Mouse (Mus musculus) limb, embryonic 10.5 days (tissue): ENCODE data around the gene Mmp27. TPM values are rescaled to one million over a fixed set of nuclear protein-coding genes. Genes with fewer than 3 reads are reported as not detected.
A peak's percentile ranks its signal among the peaks of the same experiment; 100 is the strongest.

Experiments
- DNase-seq: peaks from one replicate; pipeline ENCODE4 v3.0.0-alpha.2; 2017; ENCODE audit warnings: low spot score
- H3K27ac ChIP-seq: fragments of 300-500 bp; sonication (generic); 2 replicates; pipeline ENCODE4 v1.5.1; 2016; ENCODE audit warnings: mild to moderate bottlenecking
- H3K27me3 ChIP-seq: fragments of 300-500 bp; sonication (generic); 2 replicates; pipeline ENCODE4 v1.6.1; 2016; ENCODE audit warnings: low read depth, mild to moderate bottlenecking; ENCODE audit not compliant: poor library complexity, severe bottlenecking
- H3K36me3 ChIP-seq: fragments of 300-500 bp; sonication (generic); 2 replicates; pipeline ENCODE4 v1.6.1; 2016; ENCODE audit warnings: mild to moderate bottlenecking, moderate library complexity
- H3K4me1 ChIP-seq: fragments of 300-500 bp; sonication (generic); 2 replicates; pipeline ENCODE4 v1.6.1; 2016
- H3K4me3 ChIP-seq: fragments of 300-500 bp; sonication (generic); 2 replicates; pipeline ENCODE4 v1.5.1; 2016; ENCODE audit warnings: mild to moderate bottlenecking, moderate library complexity
- H3K9me3 ChIP-seq: fragments of 300-500 bp; sonication (generic); replicated peaks from 2 replicates; pipeline ENCODE4 v1.6.1; 2016; ENCODE audit warnings: mild to moderate bottlenecking
- WGBS: fragments of 180-500 bp; shearing (Covaris S2); methylation state at CpG from one replicate; pipeline ENCODE4 v1.1.7; 2016; 5-methylcytosine and 5-hydroxymethylcytosine counted together
- polyA plus RNA-seq: library from polyadenylated mRNA; unstranded; fragments of >200 nt; fragmentation: Nextera tagmentation; extraction: Ambion mirVana; gene quantifications from 2 replicates; pipeline ENCODE4 v1.2.1, GENCODE M21; 2016

Gene Mmp27
- polyA plus RNA-seq, 1 experiment from 2014 or later: not detected

- 94% methylated on average over 1 of the region's 1 CpGs for WGBS
- Histone ChIP-seq H3K4me1 (no peaks in the 10 kb centered on the region), H3K27ac (no peak overlapping the region), H3K36me3 (no peaks in the 10 kb centered on the region), H3K4me3 (no peak overlapping the region), H3K27me3 (no peaks in the 10 kb centered on the region), H3K9me3 (no peaks in the 10 kb centered on the region)
- no peak for DNase-seq
Measured at GRCm38 (mm10) chr9:7570485-7570884, 711 bp upstream of the Mmp27 start.

- no peaks in the 10 kb centered on the region for H3K9me3 ChIP-seq
- no peaks in the 10 kb centered on the region for H3K4me1 ChIP-seq
- 94% methylated on average over 7 of the region's 7 CpGs for WGBS
- no peak overlapping the region for H3K27ac ChIP-seq
- no peak overlapping the region for H3K4me3 ChIP-seq
- no peaks in the 10 kb centered on the region for H3K27me3 ChIP-seq
- no peaks in the 10 kb centered on the region for H3K36me3 ChIP-seq
- DNase-seq: no peak
Measured at GRCm38 (mm10) chr9:7572188-7572587, 992 bp downstream of the Mmp27 start.

DNA sequence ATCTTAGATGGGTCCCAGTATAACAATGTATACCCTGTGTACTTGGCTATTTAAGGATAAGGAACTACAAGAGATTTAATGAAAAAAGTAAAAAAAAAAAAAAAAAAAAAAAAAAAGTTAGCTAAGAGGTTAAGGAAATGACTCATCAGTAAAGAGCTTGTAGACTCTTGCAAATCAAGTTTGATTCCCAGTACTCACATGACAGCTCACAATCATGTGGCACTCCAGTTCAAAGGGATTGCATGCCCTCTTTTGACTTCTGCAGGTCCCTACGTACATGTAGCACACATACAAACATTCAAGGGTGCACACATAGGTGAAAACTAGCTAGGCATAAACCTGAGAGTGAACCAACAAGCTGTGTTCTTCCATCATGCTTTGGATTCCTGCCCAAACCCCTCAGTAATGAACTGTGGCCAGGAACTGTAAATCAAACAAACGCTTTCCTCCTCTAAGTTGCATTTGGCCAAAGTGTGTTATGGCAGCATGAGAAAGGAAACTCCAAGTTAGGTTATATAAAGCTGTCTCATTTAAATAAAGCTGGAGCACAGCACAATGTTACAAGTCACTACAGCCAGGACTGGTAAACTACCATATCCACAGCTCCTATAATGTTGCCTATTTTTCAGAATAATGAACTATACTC is 1.6 kb downstream of the Mmp27 start:
- no peak overlapping the region for H3K27ac ChIP-seq
- H3K27me3 ChIP-seq: no peaks in the 10 kb centered on the region
- no peak overlapping the region for H3K4me3 ChIP-seq
- 82% methylated on average over 2 of the region's 2 CpGs for WGBS
- H3K36me3 ChIP-seq: no peaks in the 10 kb centered on the region
- H3K9me3 ChIP-seq: no peaks in the 10 kb centered on the region
- no peak for DNase-seq
- no peaks in the 10 kb centered on the region for H3K4me1 ChIP-seq

- Histone ChIP-seq H3K9me3 (no peaks in the 10 kb centered on the region), H3K36me3 (no peaks in the 10 kb centered on the region), H3K4me1 (no peaks in the 10 kb centered on the region), H3K27me3 (no peaks in the 10 kb centered on the region), H3K27ac (no peak overlapping the region), H3K4me3 (no peak overlapping the region)
- DNase-seq: no peak
- 73% methylated on average over 3 of the region's 3 CpGs for WGBS
Measured at GRCm38 (mm10) chr9:7575526-7575925, 4.3 kb downstream of the Mmp27 start.

- 91% methylated on average over 2 of the region's 2 CpGs for WGBS
- H3K36me3 ChIP-seq: no peaks in the 10 kb centered on the region
- no peaks in the 10 kb centered on the region for H3K9me3 ChIP-seq
- no peak overlapping the region for H3K4me3 ChIP-seq
- H3K27me3 ChIP-seq: no peaks in the 10 kb centered on the region
- H3K27ac ChIP-seq: no peak overlapping the region
- DNase-seq: no peak
- H3K4me1 ChIP-seq: no peaks in the 10 kb centered on the region
Measured at GRCm38 (mm10) chr9:7577371-7577770, 6.2 kb downstream of the Mmp27 start.

DNA sequence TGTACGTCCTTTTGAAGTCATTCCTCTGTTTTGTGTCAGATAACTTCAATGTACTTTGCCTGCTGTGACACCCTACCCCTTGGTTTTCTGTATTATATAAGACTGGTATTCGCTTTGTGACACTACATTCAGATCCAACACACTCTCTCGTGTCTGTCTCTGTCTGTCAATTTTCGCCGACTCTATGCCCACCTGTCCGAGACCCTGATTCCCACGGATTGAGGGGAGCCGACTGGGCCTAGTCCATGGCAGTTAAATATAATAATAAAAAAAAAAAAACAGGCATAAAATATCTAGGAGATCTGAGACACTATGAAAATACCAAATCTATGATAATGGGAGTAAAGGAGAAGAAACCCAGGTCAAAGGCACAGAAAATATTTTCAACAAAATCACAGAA is 18.9 kb downstream of the Mmp27 start:
- H3K9me3 ChIP-seq: no peaks in the 10 kb centered on the region
- 70% methylated on average over 8 of the region's 8 CpGs for WGBS
- no peaks in the 10 kb centered on the region for H3K36me3 ChIP-seq
- DNase-seq: no peak
- no peaks in the 10 kb centered on the region for H3K4me1 ChIP-seq
- no peak overlapping the region for H3K4me3 ChIP-seq
- H3K27me3 ChIP-seq: no peaks in the 10 kb centered on the region
- H3K27ac ChIP-seq: no peak overlapping the region

- H3K9me3 ChIP-seq: no peaks in the 10 kb centered on the region
- H3K27me3 ChIP-seq: no peaks in the 10 kb centered on the region
- H3K36me3 ChIP-seq: no peaks in the 10 kb centered on the region
- no peak overlapping the region for H3K27ac ChIP-seq
- H3K4me1 ChIP-seq: no peaks in the 10 kb centered on the region
- 92% methylated on average over 3 of the region's 3 CpGs for WGBS
- DNase-seq: no peak
- H3K4me3 ChIP-seq: no peak overlapping the region
Measured at GRCm38 (mm10) chr9:7593272-7593812, 22.1 kb downstream of the Mmp27 start.

- WGBS: 27% methylated on average over 6 of the region's 6 CpGs
- no peaks in the 10 kb centered on the region for H3K36me3 ChIP-seq
- H3K27ac ChIP-seq: no peak overlapping the region
- H3K27me3 ChIP-seq: no peaks in the 10 kb centered on the region
- DNase-seq: peak; percentile 76
- H3K9me3 ChIP-seq: no peaks in the 10 kb centered on the region
- H3K4me3 ChIP-seq: peak overlapping the region; percentile 11; the same call in 1 of the 2 replicates
- H3K4me1 ChIP-seq: no peaks in the 10 kb centered on the region
Measured at GRCm38 (mm10) chr9:7594816-7595540, 23.8 kb downstream of the Mmp27 start.

GRCm38 (mm10) chr9:7602982-7603742 is 32.0 kb downstream of the Mmp27 start:
- WGBS: 6% methylated on average over 3 of the region's 3 CpGs

DNA sequence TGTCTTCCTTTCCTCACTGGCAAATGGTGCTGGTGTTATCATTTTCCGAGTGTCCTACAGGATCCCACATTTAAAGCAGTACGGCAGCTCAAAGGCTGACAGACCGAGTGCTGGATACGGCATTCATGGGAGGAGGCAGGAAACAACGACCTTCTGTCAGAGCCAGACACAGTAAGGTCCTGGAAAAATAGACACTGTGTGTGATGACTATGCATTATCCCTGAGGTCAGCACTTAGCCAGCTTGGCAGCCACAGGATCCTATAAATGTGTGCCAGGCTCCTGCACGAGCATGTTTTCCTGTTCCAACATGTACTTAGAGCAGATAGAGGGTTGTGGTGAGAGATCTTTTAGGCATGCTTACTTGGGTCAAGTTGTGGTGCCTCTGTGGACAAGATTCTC is 32.8 kb downstream of the Mmp27 start:
- no peak for DNase-seq
- Histone ChIP-seq H3K9me3 (no peaks in the 10 kb centered on the region), H3K4me3 (no peak overlapping the region), H3K36me3 (no peaks in the 10 kb centered on the region), H3K27me3 (no peaks in the 10 kb centered on the region), H3K4me1 (no peaks in the 10 kb centered on the region), H3K27ac (no peak overlapping the region)
- WGBS: 85% methylated on average over 6 of the region's 6 CpGs

More at GRCm38 (mm10) chr9:7602982-7603742, 32.0 kb downstream of the Mmp27 start:
- no peaks in the 10 kb centered on the region for H3K36me3 ChIP-seq
- peak; percentile 77 for DNase-seq
- H3K27me3 ChIP-seq: no peaks in the 10 kb centered on the region
- H3K27ac ChIP-seq: no peak overlapping the region
- H3K4me3 ChIP-seq: no peak overlapping the region
- H3K9me3 ChIP-seq: no peaks in the 10 kb centered on the region
- H3K4me1 ChIP-seq: no peaks in the 10 kb centered on the region

- no peak overlapping the region for H3K27ac ChIP-seq
- DNase-seq: no peak
- no peaks in the 10 kb centered on the region for H3K27me3 ChIP-seq
- H3K4me3 ChIP-seq: no peak overlapping the region
- H3K4me1 ChIP-seq: no peaks in the 10 kb centered on the region
- H3K36me3 ChIP-seq: no peaks in the 10 kb centered on the region
- no peaks in the 10 kb centered on the region for H3K9me3 ChIP-seq
- WGBS: 90% methylated on average over 12 of the region's 12 CpGs
Measured at GRCm38 (mm10) chr9:7605638-7606037, 34.4 kb downstream of the Mmp27 start.

GRCm38 (mm10) chr9:7622582-7622981 is 51.4 kb downstream of the Mmp27 start:
- Histone ChIP-seq H3K27me3 (no peaks in the 10 kb centered on the region), H3K36me3 (no peaks in the 10 kb centered on the region), H3K4me3 (no peak overlapping the region), H3K9me3 (no peaks in the 10 kb centered on the region), H3K27ac (no peak overlapping the region), H3K4me1 (no peaks in the 10 kb centered on the region)
- 82% methylated on average over 3 of the region's 3 CpGs for WGBS
- no peak for DNase-seq

DNA sequence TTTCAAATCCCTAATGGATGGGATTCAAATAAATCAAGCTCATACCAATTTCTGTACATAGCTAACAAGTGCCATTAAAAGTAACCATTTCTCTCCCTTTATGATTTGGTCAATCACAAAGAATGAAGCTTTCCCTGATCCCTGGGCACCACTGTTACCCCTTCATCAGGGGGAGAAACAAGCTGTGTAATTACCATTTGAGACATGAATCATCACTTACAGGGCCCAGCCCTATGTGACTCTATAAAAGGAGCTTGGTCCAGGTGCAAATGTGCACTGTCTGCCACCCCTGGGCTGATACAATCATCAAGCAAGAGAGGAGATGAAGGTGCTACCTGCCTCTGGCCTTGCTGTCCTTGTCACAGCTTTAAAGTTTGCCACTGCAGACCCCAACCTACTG is 56.7 kb downstream of the Mmp27 start, which contains the start of gene Mmp20:
Gene Mmp20 (plus strand): TSS at position 301 of the 400 bp plus-strand sequence.
- Histone ChIP-seq H3K9me3 (no peaks in the 10 kb centered on the region), H3K4me3 (no peak within 1 kb of the TSS), H3K27me3 (no peaks in the 10 kb centered on the region), H3K27ac (no peak within 1 kb of the TSS), H3K36me3 (no peaks in the 10 kb centered on the region), H3K4me1 (no peaks in the 10 kb centered on the region)
- no peak for DNase-seq
